Mouse (Mus musculus) intestine, embryonic 14.5 days (tissue): ENCODE measurements at regions not wholly inside any gene's neighbourhood (a gene's known extent, or its start where the extent isn't known, plus 50 kb on each side); places are given as distances from the start of the nearest gene placed in this dataset.
"Not testable (repeated sequence)": the region's sequence is repeated elsewhere in the genome, so short reads cannot be mapped to it uniquely, and the experiment has no call there.

Experiments
- ATAC-seq: fragments of 200-750 bp; cut with Nextera tagmentation; replicated peaks from 2 replicates; pipeline ENCODE4 v1.8.0; 2017; ENCODE audit warnings: low read depth, moderate number of reproducible peaks, moderate TSS enrichment, moderate library complexity; ENCODE audit not compliant: low FRiP score, low TSS enrichment
- DNase-seq: peaks from one replicate; pipeline ENCODE4 v3.0.0-alpha.2; 2018; ENCODE audit warnings: low spot score
- H3K27ac ChIP-seq: fragments of 300-500 bp; sonication (generic); 2 replicates; pipeline ENCODE4 v1.5.1; 2014; ENCODE audit warnings: low read depth, mild to moderate bottlenecking, control low read depth
- H3K27me3 ChIP-seq: fragments of 300-500 bp; sonication (generic); replicated peaks from 2 replicates; pipeline ENCODE4 v1.6.1; 2014; ENCODE audit warnings: low read length, control low read depth; ENCODE audit not compliant: control insufficient read depth, insufficient read depth
- H3K36me3 ChIP-seq: fragments of 300-500 bp; sonication (generic); 2 replicates; pipeline ENCODE4 v1.6.1; 2014; ENCODE audit warnings: low read length, control low read depth; ENCODE audit not compliant: control insufficient read depth, insufficient read depth
- H3K4me1 ChIP-seq: fragments of 300-500 bp; sonication (generic); replicated peaks from 2 replicates; pipeline ENCODE4 v1.6.1; 2014; ENCODE audit warnings: low read length, control low read depth, mixed read lengths; ENCODE audit not compliant: control insufficient read depth, insufficient read depth
- H3K4me2 ChIP-seq: fragments of 300-500 bp; sonication (generic); 2 replicates; pipeline ENCODE4 v1.6.1; 2014; ENCODE audit warnings: low read length
- H3K4me3 ChIP-seq: fragments of 300-500 bp; sonication (generic); 2 replicates; pipeline ENCODE4 v1.5.1; 2014; ENCODE audit warnings: low read depth, low read length, control low read depth, mixed read lengths
- H3K9ac ChIP-seq: fragments of 300-500 bp; sonication (generic); 2 replicates; pipeline ENCODE4 v1.6.1; 2014; ENCODE audit warnings: mild to moderate bottlenecking, low read length
- H3K9me3 ChIP-seq: fragments of 300-500 bp; sonication (generic); 2 replicates; pipeline ENCODE4 v1.6.1; 2016; ENCODE audit warnings: low read length, control low read depth; ENCODE audit not compliant: control insufficient read depth
- WGBS: fragments of 180-500 bp; shearing (Covaris S2); extraction: QIAGEN DNeasy Blood & Tissue Kit; methylation state at CpG from one replicate; pipeline ENCODE4 v1.1.7; 2014; 5-methylcytosine and 5-hydroxymethylcytosine counted together

- WGBS = 89% methylated on average over 7 of the region's 7 CpGs
- no peaks in the 10 kb centered on the region for H3K27me3 ChIP-seq
- no peak overlapping the region for H3K9ac ChIP-seq
- H3K9me3 ChIP-seq = no peaks in the 10 kb centered on the region
- H3K4me1 ChIP-seq = no peaks in the 10 kb centered on the region
- no peak overlapping the region for H3K4me2 ChIP-seq
- DNase-seq = no peak
- H3K4me3 ChIP-seq = no peak overlapping the region
- ATAC-seq = no peak
- H3K36me3 ChIP-seq = no peaks in the 10 kb centered on the region
- H3K27ac ChIP-seq = no peak overlapping the region
These were observed 59.6 kb downstream of the Fasl start for GRCm38 (mm10) chr1:161728546-161729206.

GRCm38 (mm10) chr1:161727357-161727756, 60.9 kb downstream of the Fasl start:
- H3K4me3 ChIP-seq, DNase-seq, H3K36me3 ChIP-seq, H3K4me1 ChIP-seq, H3K27ac ChIP-seq, H3K4me2 ChIP-seq, H3K27me3 ChIP-seq, H3K9ac ChIP-seq, H3K9me3 ChIP-seq: not testable (repeated sequence)
- WGBS = 95% methylated on average over 9 of the region's 27 CpGs
- ATAC-seq = peak; percentile 47; the same call in 1 of the 2 replicates

- H3K4me3 ChIP-seq, H3K9me3 ChIP-seq, H3K4me1 ChIP-seq, H3K9ac ChIP-seq, DNase-seq, H3K27ac ChIP-seq, H3K4me2 ChIP-seq, ATAC-seq, H3K36me3 ChIP-seq, H3K27me3 ChIP-seq: not testable (repeated sequence)
- WGBS = no CpG with 5 or more reads among the region's 10 CpGs
These were observed 62.2 kb downstream of the Fasl start for GRCm38 (mm10) chr1:161726098-161726497.

DNA sequence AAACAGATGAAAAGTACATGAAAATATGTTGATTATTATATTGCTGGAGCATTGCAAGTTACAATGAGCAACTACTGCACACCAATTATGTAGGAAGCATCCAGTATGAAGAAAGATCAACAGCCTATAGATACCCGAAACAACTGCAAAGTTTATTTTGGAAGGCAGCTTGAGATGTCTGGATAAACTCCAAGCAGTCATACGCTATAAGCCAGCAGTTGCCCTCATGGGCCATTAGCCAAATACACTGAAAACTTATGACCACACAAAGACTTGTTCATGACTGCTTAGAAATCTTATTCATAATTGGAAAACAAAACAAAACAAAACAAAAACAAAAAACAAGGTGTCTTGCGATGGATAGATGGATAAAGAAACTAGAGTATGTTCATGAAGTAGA, 68.4 kb downstream of the Fasl start:
- Histone ChIP-seq H3K36me3 (no peaks in the 10 kb centered on the region), H3K4me1 (peaks cover 11% of the 10 kb centered on the region), H3K27me3 (no peaks in the 10 kb centered on the region), H3K4me3 (no peak overlapping the region), H3K27ac (no peak overlapping the region), H3K9me3 (no peaks in the 10 kb centered on the region), H3K9ac (no peak overlapping the region), H3K4me2 (no peak overlapping the region)
- ATAC-seq (no peak), DNase-seq (no peak)
- WGBS = 60% methylated on average over 3 of the region's 3 CpGs

DNA sequence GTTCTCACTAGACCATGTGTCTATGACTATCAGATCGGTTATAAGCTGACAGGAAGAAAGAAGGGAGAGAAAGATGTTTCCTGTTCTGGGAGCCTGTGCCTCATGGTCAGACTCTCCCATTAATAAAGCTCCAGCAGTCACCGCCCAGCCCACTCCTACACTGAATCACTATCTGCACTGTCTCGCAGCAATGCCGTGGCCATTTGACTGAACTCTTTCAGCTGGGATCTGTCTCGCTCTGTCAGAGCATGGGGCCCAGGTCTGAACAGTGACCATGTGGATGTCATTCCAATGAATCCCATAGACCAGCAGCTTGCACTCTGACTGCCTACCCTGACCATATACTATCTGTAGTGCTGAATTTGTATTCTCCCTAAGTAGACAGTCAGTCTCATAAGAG, 70.0 kb downstream of the Fasl start:
- H3K9me3 ChIP-seq = no peaks in the 10 kb centered on the region
- ATAC-seq (peak; percentile 76), DNase-seq (no peak)
- 2% methylated on average over 5 of the region's 5 CpGs for WGBS
- no peak overlapping the region for H3K4me3 ChIP-seq
- no peak overlapping the region for H3K4me2 ChIP-seq
- H3K9ac ChIP-seq = no peak overlapping the region
- no peaks in the 10 kb centered on the region for H3K36me3 ChIP-seq
- H3K27ac ChIP-seq = no peak overlapping the region; the same call in 1 of the 2 replicates
- H3K4me1 ChIP-seq = peaks cover 11% of the 10 kb centered on the region
- no peaks in the 10 kb centered on the region for H3K27me3 ChIP-seq

- DNase-seq = peak; percentile 76
- peak; percentile 55; the same call in 1 of the 2 replicates for ATAC-seq
- Histone ChIP-seq H3K27me3 (no peaks in the 10 kb centered on the region), H3K4me2 (peak overlapping the region; percentile 29; the same call in 1 of the 2 replicates), H3K9ac (no peak overlapping the region), H3K9me3 (no peaks in the 10 kb centered on the region), H3K27ac (no peak overlapping the region), H3K4me1 (peaks cover 10% of the 10 kb centered on the region; the same call in 1 of the 2 replicates), H3K36me3 (no peaks in the 10 kb centered on the region), H3K4me3 (no peak overlapping the region)
- WGBS = 30% methylated on average over 10 of the region's 10 CpGs
These were observed 75.4 kb downstream of the Fasl start for GRCm38 (mm10) chr1:161712918-161713317.

GRCm38 (mm10) chr1:161712283-161712682, 76.0 kb downstream of the Fasl start:
- no peak overlapping the region for H3K9ac ChIP-seq
- 0 out of 2 replicates have a peak overlapping the region, but pooled peaks have one; percentile 38 for H3K27ac ChIP-seq
- ATAC-seq (no peak), DNase-seq (no peak)
- no peak overlapping the region for H3K4me2 ChIP-seq
- H3K36me3 ChIP-seq = no peaks in the 10 kb centered on the region
- H3K27me3 ChIP-seq = no peaks in the 10 kb centered on the region
- WGBS = 8% methylated on average over 3 of the region's 3 CpGs
- no peaks in the 10 kb centered on the region for H3K9me3 ChIP-seq
- peaks cover 7% of the 10 kb centered on the region; the same call in 1 of the 2 replicates for H3K4me1 ChIP-seq
- no peak overlapping the region for H3K4me3 ChIP-seq

GRCm38 (mm10) chr1:161707049-161707448, 81.2 kb downstream of the Fasl start:
- no peak overlapping the region for H3K27ac ChIP-seq
- H3K4me1 ChIP-seq = no peaks in the 10 kb centered on the region
- H3K36me3 ChIP-seq = no peaks in the 10 kb centered on the region
- no peaks in the 10 kb centered on the region for H3K27me3 ChIP-seq
- no peak overlapping the region for H3K4me3 ChIP-seq
- H3K9me3 ChIP-seq = no peaks in the 10 kb centered on the region
- WGBS = 68% methylated on average over 3 of the region's 3 CpGs
- no peak for DNase-seq
- ATAC-seq = no peak
- H3K9ac ChIP-seq = no peak overlapping the region
- no peak overlapping the region for H3K4me2 ChIP-seq

- Histone ChIP-seq H3K4me1 (no peaks in the 10 kb centered on the region), H3K9ac (no peak overlapping the region), H3K4me3 (no peak overlapping the region), H3K27me3 (no peaks in the 10 kb centered on the region), H3K36me3 (no peaks in the 10 kb centered on the region), H3K27ac (no peak overlapping the region), H3K4me2 (no peak overlapping the region), H3K9me3 (no peaks in the 10 kb centered on the region)
- DNase-seq (no peak), ATAC-seq (no peak)
- WGBS = 79% methylated on average over 3 of the region's 3 CpGs
These were observed 83.3 kb downstream of the Fasl start for GRCm38 (mm10) chr1:161704961-161705360.
